Mouse (Mus musculus): ENCODE data around the gene Foxd3. TPM values are rescaled to one million over a fixed set of nuclear protein-coding genes. Genes with fewer than 3 reads are reported as not detected.

Gene Foxd3
- polyA plus RNA-seq, 1 experiment from 2014 or later = not detected

DNA sequence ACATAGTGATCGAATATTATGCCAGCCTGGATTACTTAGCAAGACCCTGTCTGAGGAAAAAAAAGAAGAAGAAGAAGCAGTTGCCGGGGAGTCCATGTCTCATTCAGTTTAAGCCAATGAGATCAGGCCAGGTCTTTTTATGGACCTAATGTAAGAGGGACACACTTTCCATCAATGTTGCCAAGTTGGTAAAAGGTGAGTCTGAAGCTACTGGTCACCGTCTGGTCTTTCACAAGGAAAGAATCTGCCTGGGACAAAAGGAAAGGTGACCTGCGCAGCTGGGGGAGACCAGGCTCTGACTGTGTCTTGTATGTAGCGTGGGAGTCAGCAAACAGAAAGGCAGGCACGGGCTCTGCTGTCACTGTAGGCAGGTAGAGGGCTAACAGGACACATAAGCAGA lies 27.8 kb downstream of the Foxd3 start:
- Histone ChIP-seq H3K4me2 (no peak overlapping the region), H3K9ac (no peak overlapping the region), H3K9me3 (replicated peaks) (no peaks in the 10 kb centered on the region), H3K27me3 (no peaks in the 10 kb centered on the region), H3K4me1 (replicated peaks) (no peaks in the 10 kb centered on the region), H3K36me3 (no peaks in the 10 kb centered on the region), H3K4me3 (no peak overlapping the region), H3K27ac (no peak overlapping the region)
- no peak for ATAC-seq (replicated peaks; ENCODE audit: insufficient number of reproducible peaks, insufficient read depth, low FRiP score, low read depth)
- WGBS = 80% methylated on average over 6 of the region's 6 CpGs

DNA sequence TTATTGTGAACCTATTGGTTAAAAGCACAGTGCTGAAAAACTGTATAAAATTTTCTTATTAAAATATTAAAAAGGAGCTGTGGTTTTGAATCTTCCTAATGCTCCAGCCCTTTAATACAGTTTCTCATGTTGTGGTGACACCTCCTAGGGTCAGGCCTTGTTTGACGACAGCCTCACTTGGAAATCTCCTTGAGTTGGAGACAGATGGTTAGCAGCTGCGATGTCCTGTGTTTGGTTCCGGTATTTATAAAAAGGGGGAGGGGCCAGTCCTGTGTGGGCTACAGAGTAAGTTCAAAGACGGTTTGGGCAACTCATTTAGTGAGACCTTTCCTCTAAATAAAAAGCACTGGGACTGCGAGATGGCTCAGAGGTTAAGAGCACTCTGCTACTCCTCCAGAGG lies 30.2 kb downstream of the Foxd3 start:
- H3K4me1 ChIP-seq (replicated peaks) = no peaks in the 10 kb centered on the region
- H3K4me3 ChIP-seq = no peak overlapping the region
- ATAC-seq (replicated peaks; ENCODE audit: insufficient number of reproducible peaks, insufficient read depth, low FRiP score, low read depth) = no peak
- WGBS = 45% methylated on average over 5 of the region's 5 CpGs
- H3K9ac ChIP-seq = no peak overlapping the region
- no peaks in the 10 kb centered on the region for H3K27me3 ChIP-seq
- H3K36me3 ChIP-seq = no peaks in the 10 kb centered on the region
- no peak overlapping the region for H3K27ac ChIP-seq
- H3K4me2 ChIP-seq = no peak overlapping the region
- H3K9me3 ChIP-seq (replicated peaks) = no peaks in the 10 kb centered on the region

Small RNA genes lying within 50 kb of the gene (microRNA-seq; reads per million reads assigned to microRNA genes)
- not detected for gene Gm23366

Other genes starting within 250 kb of the Foxd3 start
- gene Alg6, start 59.4 kb downstream of the Foxd3 start, polyA plus RNA-seq (2015; fragmentation: Nextera tagmentation; extraction: Ambion mirVana) = 9.1 and 11.3 TPM in 2 replicates
- 5.9 and 8.9 TPM in 2 replicates for gene Efcab7, start 172.9 kb downstream of the Foxd3 start, polyA plus RNA-seq (2015; fragmentation: Nextera tagmentation; extraction: Ambion mirVana)

Measured in heart, embryonic 15.5 days (tissue).